Mouse (Mus musculus) embryonic facial prominence, embryonic 15.5 days (tissue): Measurements from ENCODE around the gene Fbxl13. TPM values are rescaled to one million over a fixed set of nuclear protein-coding genes. Genes with fewer than 3 reads are reported as not detected.
"Not testable (repeated sequence)": the region's sequence is repeated elsewhere in the genome, so short reads cannot be mapped to it uniquely, and the experiment has no call there.

Experiments used
- ATAC-seq: fragments of 200-750 bp; cut with Nextera tagmentation; 2 replicates; pipeline ENCODE4 v1.8.0; 2017; ENCODE audit warnings: low read depth, moderate TSS enrichment; ENCODE audit not compliant: insufficient number of reproducible peaks, low FRiP score, low TSS enrichment
- H3K27ac ChIP-seq: fragments of 300-500 bp; sonication (generic); replicated peaks from 2 replicates; pipeline ENCODE4 v1.5.1; 2015; ENCODE audit warnings: mild to moderate bottlenecking, inconsistent platforms
- H3K27me3 ChIP-seq: fragments of 300-500 bp; sonication (generic); 2 replicates; pipeline ENCODE4 v1.6.1; 2015; ENCODE audit warnings: inconsistent platforms
- H3K36me3 ChIP-seq: fragments of 300-500 bp; sonication (generic); 2 replicates; pipeline ENCODE4 v1.6.1; 2015; ENCODE audit warnings: mild to moderate bottlenecking, inconsistent platforms
- H3K4me1 ChIP-seq: fragments of 300-500 bp; sonication (generic); 2 replicates; pipeline ENCODE4 v1.6.1; 2015; ENCODE audit warnings: inconsistent platforms
- H3K4me2 ChIP-seq: fragments of 300-500 bp; sonication (generic); replicated peaks from 2 replicates; pipeline ENCODE4 v1.6.1; 2015; ENCODE audit warnings: mild to moderate bottlenecking, inconsistent platforms
- H3K4me3 ChIP-seq: fragments of 300-500 bp; sonication (generic); replicated peaks from 2 replicates; pipeline ENCODE4 v1.5.1; 2015; ENCODE audit warnings: mild to moderate bottlenecking, inconsistent platforms
- H3K9ac ChIP-seq: fragments of 300-500 bp; sonication (generic); 2 replicates; pipeline ENCODE4 v1.6.1; 2015; ENCODE audit warnings: inconsistent platforms
- H3K9me3 ChIP-seq: fragments of 300-500 bp; sonication (generic); replicated peaks from 2 replicates; pipeline ENCODE4 v1.6.1; 2016; ENCODE audit warnings: inconsistent platforms
- WGBS: fragments of 180-500 bp; shearing (Covaris S2); methylation state at CpG from one replicate; pipeline ENCODE4 v1.1.7; 2015; 5-methylcytosine and 5-hydroxymethylcytosine counted together
- polyA plus RNA-seq: library from polyadenylated mRNA; unstranded; fragments of >200 nt; fragmentation: Nextera tagmentation; extraction: Ambion mirVana; gene quantifications from 2 replicates; pipeline ENCODE4 v1.2.1, GENCODE M21; 2015

Gene Fbxl13
- polyA plus RNA-seq, 1 experiment from 2014 or later: 0.87 TPM

- H3K27ac ChIP-seq: no peak overlapping the region
These were observed 36.8 kb downstream of the Fbxl13 start for GRCm38 (mm10) chr5:21608311-21609304.

GRCm38 (mm10) chr5:21605936-21606335 is 39.5 kb downstream of the Fbxl13 start:
- no peak for ATAC-seq
- H3K4me3 ChIP-seq: no peak overlapping the region
- H3K9me3 ChIP-seq: no peaks in the 10 kb centered on the region
- no peak overlapping the region for H3K4me2 ChIP-seq
- WGBS: 74% methylated on average over 6 of the region's 6 CpGs
- no peak overlapping the region for H3K9ac ChIP-seq
- H3K4me1 ChIP-seq: 0 out of 2 replicates have a peak, but pooled peaks cover 4% of the 10 kb centered on the region
- H3K27ac ChIP-seq: no peak overlapping the region
- H3K36me3 ChIP-seq: no peaks in the 10 kb centered on the region
- H3K27me3 ChIP-seq: no peaks in the 10 kb centered on the region

More at GRCm38 (mm10) chr5:21608311-21609304, 36.8 kb downstream of the Fbxl13 start:
- Histone ChIP-seq H3K27me3 (no peaks in the 10 kb centered on the region), H3K4me1 (0 out of 2 replicates have a peak, but pooled peaks cover 4% of the 10 kb centered on the region), H3K36me3 (no peaks in the 10 kb centered on the region), H3K4me2 (no peak overlapping the region), H3K4me3 (no peak overlapping the region), H3K9me3 (no peaks in the 10 kb centered on the region), H3K9ac (no peak overlapping the region)
- no peak for ATAC-seq
- WGBS: 62% methylated on average over 12 of the region's 12 CpGs

DNA sequence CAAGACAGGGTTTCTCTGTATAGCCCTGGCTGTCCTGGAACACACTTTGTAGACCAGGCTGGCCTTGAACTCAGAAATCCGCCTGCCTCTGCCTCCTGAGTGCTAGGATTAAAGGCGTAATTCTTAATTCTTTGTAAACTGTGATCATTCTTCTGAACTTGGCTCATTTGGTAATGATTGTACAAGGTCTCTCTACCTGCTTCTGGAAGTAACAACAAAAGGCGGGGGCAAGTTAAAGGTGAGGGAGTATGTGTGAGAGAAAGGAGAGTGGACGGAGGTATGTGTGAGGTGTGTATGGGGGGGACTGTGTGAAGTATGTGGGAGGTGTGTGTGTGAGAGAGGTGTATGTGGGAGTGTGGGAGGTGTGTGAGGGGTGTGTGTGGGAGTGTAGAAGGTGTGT is 45.5 kb downstream of the Fbxl13 start:
- H3K4me1 ChIP-seq: no peaks in the 10 kb centered on the region
- H3K9me3 ChIP-seq: no peaks in the 10 kb centered on the region
- H3K4me3 ChIP-seq: no peak overlapping the region
- H3K36me3 ChIP-seq: no peaks in the 10 kb centered on the region
- no peak overlapping the region for H3K9ac ChIP-seq
- H3K27me3 ChIP-seq: no peaks in the 10 kb centered on the region
- no peak overlapping the region for H3K4me2 ChIP-seq
- no peak overlapping the region for H3K27ac ChIP-seq
- WGBS: 92% methylated on average over 4 of the region's 4 CpGs
- no peak for ATAC-seq

DNA sequence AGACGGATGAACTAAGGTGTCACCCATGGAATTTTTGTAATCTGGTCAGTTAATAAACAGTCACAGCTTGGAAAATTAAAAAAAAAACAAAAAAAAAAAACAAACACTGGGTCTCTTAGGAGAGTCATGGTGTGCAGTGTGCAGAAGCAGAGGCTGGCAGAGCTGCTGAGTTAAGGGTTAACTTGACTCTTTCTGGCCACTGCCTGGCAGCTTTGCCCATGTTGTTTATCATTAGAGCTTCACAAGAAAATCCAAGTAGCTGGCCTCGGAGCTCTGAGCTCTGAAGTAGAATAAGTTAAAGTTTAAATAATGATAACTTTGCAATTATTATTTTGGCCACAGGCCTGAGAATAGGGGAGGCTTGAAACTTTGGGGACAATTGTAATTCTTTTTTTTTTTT is 45.9 kb downstream of the Fbxl13 start:
- H3K4me1 ChIP-seq, H3K9me3 ChIP-seq, H3K9ac ChIP-seq, ATAC-seq, H3K4me2 ChIP-seq, H3K27me3 ChIP-seq, H3K27ac ChIP-seq, H3K36me3 ChIP-seq, H3K4me3 ChIP-seq: not testable (repeated sequence)
- WGBS: 83% methylated on average over 2 of the region's 2 CpGs

DNA sequence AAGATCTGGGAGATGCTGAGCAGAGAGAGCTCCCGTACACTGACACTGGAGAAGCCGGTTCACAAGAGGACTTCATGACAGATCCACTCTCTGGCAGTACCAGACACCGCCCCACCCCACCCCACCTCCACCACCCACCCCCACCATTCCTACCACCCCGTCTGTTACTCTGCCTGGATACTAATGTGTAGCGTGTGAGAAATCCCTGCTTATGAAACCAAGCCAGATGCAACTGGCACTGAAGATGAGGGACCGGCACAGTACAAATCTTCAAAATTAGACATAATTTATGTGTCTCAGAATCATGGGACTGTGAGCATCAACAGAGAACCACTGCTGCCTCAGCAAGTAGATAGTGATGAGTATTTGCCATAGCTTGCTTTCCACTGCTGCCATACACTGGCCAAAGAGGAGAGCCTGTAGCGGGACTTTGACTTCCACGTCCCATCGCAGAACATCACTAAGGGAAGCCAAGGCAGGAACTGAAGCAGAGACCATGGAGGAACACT is 52.2 kb downstream of the Fbxl13 start:
- Histone ChIP-seq H3K36me3 (no peaks in the 10 kb centered on the region), H3K4me1 (0 out of 2 replicates have a peak, but pooled peaks cover 4% of the 10 kb centered on the region), H3K9me3 (no peaks in the 10 kb centered on the region), H3K27ac (no peak overlapping the region), H3K4me3 (no peak overlapping the region), H3K27me3 (no peaks in the 10 kb centered on the region), H3K9ac (no peak overlapping the region), H3K4me2 (no peak overlapping the region)
- WGBS: 74% methylated on average over 9 of the region's 9 CpGs
- ATAC-seq: no peak

DNA sequence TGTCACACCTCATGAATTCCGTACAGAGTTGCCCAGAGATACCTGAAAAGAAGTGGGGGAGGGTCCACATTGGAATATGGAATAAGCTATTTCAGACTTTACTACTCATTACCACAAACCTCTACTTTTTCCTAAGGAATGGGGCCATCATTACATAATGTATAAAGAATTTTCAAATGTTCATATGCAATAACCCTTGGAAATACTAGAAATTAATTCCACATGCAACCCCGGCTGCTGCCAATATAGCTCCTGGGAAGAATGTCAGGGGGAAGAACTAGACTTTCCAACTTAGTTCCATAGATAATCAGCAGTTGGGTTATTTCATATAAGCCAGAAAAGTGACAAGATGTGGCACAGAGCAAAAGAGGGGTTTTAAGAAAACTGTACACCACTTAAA is 53.3 kb downstream of the Fbxl13 start:
- Histone ChIP-seq H3K36me3 (no peaks in the 10 kb centered on the region), H3K9ac (no peak overlapping the region), H3K9me3 (no peaks in the 10 kb centered on the region), H3K4me1 (0 out of 2 replicates have a peak, but pooled peaks cover 4% of the 10 kb centered on the region), H3K4me2 (no peak overlapping the region), H3K27me3 (no peaks in the 10 kb centered on the region), H3K4me3 (no peak overlapping the region), H3K27ac (no peak overlapping the region)
- ATAC-seq: no peak
- WGBS: 53% methylated on average over 2 of the region's 2 CpGs

- H3K4me2 ChIP-seq: no peak overlapping the region
- H3K36me3 ChIP-seq: no peaks in the 10 kb centered on the region
- 58% methylated on average over 13 of the region's 13 CpGs for WGBS
- no peaks in the 10 kb centered on the region for H3K27me3 ChIP-seq
- 0 out of 2 replicates have a peak, but pooled peaks cover 7% of the 10 kb centered on the region for H3K4me1 ChIP-seq
- no peak overlapping the region for H3K4me3 ChIP-seq
- no peaks in the 10 kb centered on the region for H3K9me3 ChIP-seq
- no peak overlapping the region for H3K27ac ChIP-seq
- no peak for ATAC-seq
- no peak overlapping the region for H3K9ac ChIP-seq
These were observed 57.2 kb downstream of the Fbxl13 start for GRCm38 (mm10) chr5:21588220-21588619.

DNA sequence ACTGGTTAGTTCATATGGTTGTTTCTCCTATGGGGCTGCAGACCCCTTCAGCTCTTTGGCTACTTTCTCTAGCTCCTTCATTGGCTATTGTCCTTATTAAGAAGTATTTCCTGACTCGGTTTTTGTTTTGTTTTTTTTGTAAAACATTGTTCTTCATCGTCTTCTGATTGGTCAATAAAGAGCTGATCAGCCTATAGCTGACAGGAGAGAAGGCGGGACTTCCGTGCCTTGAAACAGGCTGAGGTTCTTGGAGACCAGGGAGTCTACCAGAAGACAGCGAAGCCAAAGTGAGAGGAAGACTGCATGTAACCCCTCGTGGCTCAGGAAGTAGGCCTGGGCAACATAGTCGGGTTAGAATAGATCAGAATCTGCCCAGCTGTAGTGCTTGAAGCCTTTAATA is 57.8 kb downstream of the Fbxl13 start:
- Histone ChIP-seq H3K27me3 (no peaks in the 10 kb centered on the region), H3K4me1 (0 out of 2 replicates have a peak, but pooled peaks cover 6% of the 10 kb centered on the region), H3K36me3 (no peaks in the 10 kb centered on the region), H3K4me3 (no peak overlapping the region), H3K9me3 (no peaks in the 10 kb centered on the region), H3K9ac (no peak overlapping the region), H3K4me2 (no peak overlapping the region), H3K27ac (no peak overlapping the region)
- 80% methylated on average over 7 of the region's 7 CpGs for WGBS
- no peak for ATAC-seq

- ATAC-seq: no peak
- H3K4me3 ChIP-seq: no peak overlapping the region
- no peaks in the 10 kb centered on the region for H3K36me3 ChIP-seq
- no peaks in the 10 kb centered on the region for H3K27me3 ChIP-seq
- no peak overlapping the region for H3K9ac ChIP-seq
- H3K4me1 ChIP-seq: 0 out of 2 replicates have a peak, but pooled peaks cover 2% of the 10 kb centered on the region
- 53% methylated on average over 6 of the region's 6 CpGs for WGBS
- H3K4me2 ChIP-seq: no peak overlapping the region
- H3K9me3 ChIP-seq: no peaks in the 10 kb centered on the region
- H3K27ac ChIP-seq: no peak overlapping the region
These were observed 58.7 kb downstream of the Fbxl13 start for GRCm38 (mm10) chr5:21586763-21587162.

DNA sequence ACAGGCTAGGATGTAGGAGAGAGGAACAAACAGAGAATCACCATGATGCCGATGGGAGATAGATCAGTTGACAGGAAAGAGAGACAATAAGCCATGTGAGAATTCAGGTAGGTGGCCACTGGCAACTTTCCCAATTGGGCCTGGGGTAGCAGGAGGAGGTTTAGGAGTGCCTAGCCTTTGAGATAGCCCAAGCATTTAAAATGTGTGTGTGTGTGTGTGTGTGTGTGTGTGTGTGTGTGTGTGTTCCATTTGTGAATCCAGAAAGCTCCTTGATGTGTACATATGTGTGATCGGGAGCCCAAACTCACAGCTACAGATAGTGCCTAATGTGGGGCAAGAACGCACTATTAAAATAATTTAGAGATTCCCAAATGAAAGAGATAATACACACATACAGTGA is 67.3 kb downstream of the Fbxl13 start:
- Histone ChIP-seq H3K27me3 (no peaks in the 10 kb centered on the region), H3K36me3 (peaks cover 12% of the 10 kb centered on the region; the same call in 1 of the 2 replicates), H3K4me3 (no peak overlapping the region), H3K4me2 (no peak overlapping the region), H3K4me1 (no peaks in the 10 kb centered on the region), H3K9ac (no peak overlapping the region), H3K9me3 (no peaks in the 10 kb centered on the region), H3K27ac (no peak overlapping the region)
- WGBS: 87% methylated on average over 3 of the region's 3 CpGs
- no peak for ATAC-seq

DNA sequence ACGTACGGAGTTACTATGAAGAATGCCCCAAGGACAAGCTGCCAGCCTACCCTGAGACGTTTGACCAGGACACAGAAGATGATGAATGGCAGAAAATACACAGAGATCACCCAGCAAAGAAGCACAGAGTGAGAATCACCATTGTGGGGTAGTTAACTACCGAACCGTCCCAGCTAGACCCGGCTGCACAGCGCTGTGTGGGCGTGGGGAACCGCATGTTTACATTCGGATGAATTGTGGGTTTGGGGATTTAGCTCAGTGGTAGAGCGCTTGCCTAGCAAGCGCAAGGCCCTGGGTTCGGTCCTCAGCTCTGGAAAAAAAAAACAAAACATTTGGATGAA is 70.3 kb downstream of the Fbxl13 start:
- no peak for ATAC-seq
- Histone ChIP-seq H3K4me3 (no peak overlapping the region), H3K36me3 (peaks cover 23% of the 10 kb centered on the region), H3K9me3 (no peaks in the 10 kb centered on the region), H3K27me3 (no peaks in the 10 kb centered on the region), H3K4me1 (no peaks in the 10 kb centered on the region), H3K4me2 (no peak overlapping the region), H3K27ac (no peak overlapping the region), H3K9ac (no peak overlapping the region)
- WGBS: 77% methylated on average over 13 of the region's 13 CpGs
